Mouse (Mus musculus) stomach, embryonic 15.5 days (tissue): ENCODE data around the gene Igsf23. TPM values are rescaled to one million over a fixed set of nuclear protein-coding genes. Genes with fewer than 3 reads are reported as not detected.

Source experiments
- ATAC-seq: fragments of 200-750 bp; cut with Nextera tagmentation; 2 replicates; pipeline ENCODE4 v1.8.0; 2017; ENCODE audit warnings: low read depth, moderate number of reproducible peaks, moderate TSS enrichment; ENCODE audit not compliant: insufficient read depth, low FRiP score
- H3K27ac ChIP-seq: fragments of 300-500 bp; sonication (generic); 2 replicates; pipeline ENCODE4 v1.5.1; 2015; ENCODE audit warnings: mild to moderate bottlenecking, inconsistent platforms
- H3K27me3 ChIP-seq: fragments of 300-500 bp; sonication (generic); replicated peaks from 2 replicates; pipeline ENCODE4 v1.6.1; 2015; ENCODE audit warnings: inconsistent platforms
- H3K36me3 ChIP-seq: fragments of 300-500 bp; sonication (generic); 2 replicates; pipeline ENCODE4 v1.6.1; 2015; ENCODE audit warnings: inconsistent platforms
- H3K4me1 ChIP-seq: fragments of 300-500 bp; sonication (generic); 2 replicates; pipeline ENCODE4 v1.6.1; 2015; ENCODE audit warnings: inconsistent platforms
- H3K4me2 ChIP-seq: fragments of 300-500 bp; sonication (generic); 2 replicates; pipeline ENCODE4 v1.6.1; 2015; ENCODE audit warnings: mild to moderate bottlenecking, inconsistent platforms
- H3K4me3 ChIP-seq: fragments of 300-500 bp; sonication (generic); replicated peaks from 2 replicates; pipeline ENCODE4 v1.5.1; 2015; ENCODE audit warnings: inconsistent platforms
- H3K9ac ChIP-seq: fragments of 300-500 bp; sonication (generic); 2 replicates; pipeline ENCODE4 v1.6.1; 2015; ENCODE audit warnings: inconsistent platforms
- H3K9me3 ChIP-seq: fragments of 300-500 bp; sonication (generic); 2 replicates; pipeline ENCODE4 v1.6.1; 2016; ENCODE audit warnings: inconsistent platforms
- WGBS: fragments of 180-500 bp; shearing (Covaris S2); methylation state at CpG from one replicate; pipeline ENCODE4 v1.1.7; 2015; 5-methylcytosine and 5-hydroxymethylcytosine counted together
- polyA plus RNA-seq: library from polyadenylated mRNA; unstranded; fragments of >200 nt; fragmentation: Nextera tagmentation; extraction: Ambion mirVana; gene quantifications from 2 replicates; pipeline ENCODE4 v1.2.1, GENCODE M21; 2015

Igsf23 gene
- polyA plus RNA-seq, 1 experiment from 2014 or later: 2.7 TPM

GRCm38 (mm10) chr7:19952320-19952986, 1.9 kb upstream of the Igsf23 start:
- no peak; the same call in 1 of the 2 replicates for ATAC-seq
- H3K4me1 ChIP-seq: peaks cover 8% of the 10 kb centered on the region; the same call in 1 of the 2 replicates
- WGBS: 50% methylated on average over 10 of the region's 10 CpGs
- H3K4me3 ChIP-seq: no peak overlapping the region
- H3K9me3 ChIP-seq: no peaks in the 10 kb centered on the region
- H3K36me3 ChIP-seq: no peaks in the 10 kb centered on the region
- H3K9ac ChIP-seq: no peak overlapping the region
- no peaks in the 10 kb centered on the region for H3K27me3 ChIP-seq
- no peak overlapping the region for H3K27ac ChIP-seq
- no peak overlapping the region for H3K4me2 ChIP-seq

DNA sequence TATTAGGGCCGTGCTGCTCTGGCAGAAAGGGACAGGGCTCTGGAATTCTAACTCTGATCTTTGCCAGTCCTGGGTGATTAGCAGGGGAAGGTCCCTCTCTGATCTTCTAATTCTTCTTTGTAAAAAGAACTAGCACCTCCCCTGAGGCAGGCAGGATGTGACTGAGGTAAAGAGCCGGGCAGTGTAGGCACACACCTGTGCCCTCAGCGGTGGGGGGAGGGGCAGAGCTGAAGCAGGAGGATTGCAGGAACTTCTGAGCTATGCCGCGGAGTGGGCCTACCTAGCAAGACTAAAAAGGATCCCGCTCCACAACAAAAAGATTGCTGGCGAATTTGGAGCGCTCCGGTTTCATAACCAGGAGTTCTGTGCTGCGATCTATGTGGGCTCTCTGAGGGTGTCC, 560 bp downstream of the Igsf23 start:
- H3K36me3 ChIP-seq: no peaks in the 10 kb centered on the region
- peak overlapping the region; percentile 22; the same call in 1 of the 2 replicates for H3K4me2 ChIP-seq
- no peak overlapping the region for H3K4me3 ChIP-seq
- H3K9ac ChIP-seq: no peak overlapping the region
- H3K27me3 ChIP-seq: no peaks in the 10 kb centered on the region
- ATAC-seq: no peak
- no peak overlapping the region for H3K27ac ChIP-seq
- no peaks in the 10 kb centered on the region for H3K9me3 ChIP-seq
- peaks cover 8% of the 10 kb centered on the region; the same call in 1 of the 2 replicates for H3K4me1 ChIP-seq
- 59% methylated on average over 10 of the region's 10 CpGs for WGBS

DNA sequence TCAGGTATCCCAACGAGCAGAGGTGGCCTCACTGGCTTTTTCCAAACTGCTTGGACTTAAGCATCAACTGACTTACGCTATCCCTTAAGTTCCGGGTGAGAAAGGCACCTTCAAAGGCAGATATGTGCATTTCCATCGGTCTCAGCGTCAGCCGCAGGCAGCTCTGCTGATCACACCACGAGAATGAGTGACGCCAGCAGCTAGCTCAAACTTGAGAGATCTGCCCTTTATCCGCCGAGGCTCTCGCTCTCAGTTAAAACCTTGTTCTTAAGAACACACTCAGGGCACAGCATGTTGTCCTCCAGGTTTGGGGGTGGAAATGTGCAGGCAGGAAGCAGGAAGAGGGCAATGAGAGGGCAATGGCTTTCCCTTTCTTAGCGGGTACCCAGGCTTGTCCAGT, 1.6 kb downstream of the Igsf23 start:
- Histone ChIP-seq H3K4me3 (no peak overlapping the region), H3K4me1 (peaks cover 8% of the 10 kb centered on the region; the same call in 1 of the 2 replicates), H3K9me3 (no peaks in the 10 kb centered on the region), H3K27me3 (no peaks in the 10 kb centered on the region), H3K36me3 (no peaks in the 10 kb centered on the region), H3K27ac (no peak overlapping the region), H3K9ac (no peak overlapping the region), H3K4me2 (no peak overlapping the region)
- no peak for ATAC-seq
- WGBS: 80% methylated on average over 12 of the region's 12 CpGs

- Histone ChIP-seq H3K27me3 (no peaks in the 10 kb centered on the region), H3K4me3 (no peak overlapping the region), H3K9me3 (no peaks in the 10 kb centered on the region), H3K9ac (no peak overlapping the region), H3K27ac (no peak overlapping the region), H3K36me3 (no peaks in the 10 kb centered on the region), H3K4me1 (no peaks in the 10 kb centered on the region), H3K4me2 (no peak overlapping the region)
- ATAC-seq: no peak
- 76% methylated on average over 13 of the region's 13 CpGs for WGBS
Measured at GRCm38 (mm10) chr7:19945821-19946515, 4.6 kb downstream of the Igsf23 start.

GRCm38 (mm10) chr7:19945201-19945600, 5.4 kb downstream of the Igsf23 start:
- H3K27ac ChIP-seq: no peak overlapping the region
- no peak overlapping the region for H3K4me2 ChIP-seq
- WGBS: 89% methylated on average over 5 of the region's 5 CpGs
- no peaks in the 10 kb centered on the region for H3K9me3 ChIP-seq
- ATAC-seq: no peak
- H3K36me3 ChIP-seq: no peaks in the 10 kb centered on the region
- H3K4me1 ChIP-seq: no peaks in the 10 kb centered on the region
- no peak overlapping the region for H3K4me3 ChIP-seq
- no peak overlapping the region for H3K9ac ChIP-seq
- no peaks in the 10 kb centered on the region for H3K27me3 ChIP-seq

DNA sequence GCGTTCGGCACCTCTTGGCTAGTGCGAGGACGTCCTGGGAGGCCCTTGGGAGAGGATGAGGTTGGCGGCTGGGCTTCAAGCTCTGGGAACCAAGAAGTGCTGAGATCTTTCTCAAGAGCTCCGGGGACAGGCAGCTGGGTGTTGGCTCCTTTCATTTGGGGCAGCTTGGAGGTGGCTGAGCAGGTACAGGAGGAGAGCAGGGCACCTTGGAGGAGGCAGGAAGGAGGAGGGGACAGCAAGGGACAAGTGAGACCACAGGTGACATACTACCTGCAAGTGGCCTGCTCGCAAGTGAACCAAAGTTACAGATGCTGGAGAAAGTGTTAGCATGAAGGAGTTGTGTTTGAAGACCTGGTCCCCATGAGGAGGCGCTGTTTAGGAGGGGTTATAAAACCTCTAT, 5.8 kb downstream of the Igsf23 start:
- no peaks in the 10 kb centered on the region for H3K27me3 ChIP-seq
- WGBS: 90% methylated on average over 8 of the region's 8 CpGs
- H3K9me3 ChIP-seq: no peaks in the 10 kb centered on the region
- no peak overlapping the region for H3K4me2 ChIP-seq
- H3K36me3 ChIP-seq: no peaks in the 10 kb centered on the region
- peaks cover 2% of the 10 kb centered on the region; the same call in 1 of the 2 replicates for H3K4me1 ChIP-seq
- no peak overlapping the region for H3K27ac ChIP-seq
- H3K4me3 ChIP-seq: no peak overlapping the region
- H3K9ac ChIP-seq: no peak overlapping the region
- ATAC-seq: no peak

GRCm38 (mm10) chr7:19940256-19940655, 10.3 kb downstream of the Igsf23 start:
- 16% methylated on average over 5 of the region's 6 CpGs for WGBS
- Histone ChIP-seq H3K4me3 (no peak overlapping the region), H3K4me2 (no peak overlapping the region), H3K27me3 (no peaks in the 10 kb centered on the region), H3K27ac (peak overlapping the region; percentile 23; the same call in 1 of the 2 replicates), H3K4me1 (peaks cover 4% of the 10 kb centered on the region; the same call in 1 of the 2 replicates), H3K9me3 (no peaks in the 10 kb centered on the region), H3K9ac (no peak overlapping the region), H3K36me3 (no peaks in the 10 kb centered on the region)
- no peak for ATAC-seq

- no peaks in the 10 kb centered on the region for H3K36me3 ChIP-seq
- H3K27ac ChIP-seq: 0 out of 2 replicates have a peak overlapping the region, but pooled peaks have one; percentile 48
- peaks cover 4% of the 10 kb centered on the region; the same call in 1 of the 2 replicates for H3K4me1 ChIP-seq
- no peaks in the 10 kb centered on the region for H3K9me3 ChIP-seq
- peak; percentile 65; the same call in 1 of the 2 replicates for ATAC-seq
- no peak overlapping the region for H3K9ac ChIP-seq
- no peaks in the 10 kb centered on the region for H3K27me3 ChIP-seq
- no peak overlapping the region for H3K4me3 ChIP-seq
- 43% methylated on average over 11 of the region's 12 CpGs for WGBS
- no peak overlapping the region for H3K4me2 ChIP-seq
Measured at GRCm38 (mm10) chr7:19939555-19940235, 10.9 kb downstream of the Igsf23 start.

DNA sequence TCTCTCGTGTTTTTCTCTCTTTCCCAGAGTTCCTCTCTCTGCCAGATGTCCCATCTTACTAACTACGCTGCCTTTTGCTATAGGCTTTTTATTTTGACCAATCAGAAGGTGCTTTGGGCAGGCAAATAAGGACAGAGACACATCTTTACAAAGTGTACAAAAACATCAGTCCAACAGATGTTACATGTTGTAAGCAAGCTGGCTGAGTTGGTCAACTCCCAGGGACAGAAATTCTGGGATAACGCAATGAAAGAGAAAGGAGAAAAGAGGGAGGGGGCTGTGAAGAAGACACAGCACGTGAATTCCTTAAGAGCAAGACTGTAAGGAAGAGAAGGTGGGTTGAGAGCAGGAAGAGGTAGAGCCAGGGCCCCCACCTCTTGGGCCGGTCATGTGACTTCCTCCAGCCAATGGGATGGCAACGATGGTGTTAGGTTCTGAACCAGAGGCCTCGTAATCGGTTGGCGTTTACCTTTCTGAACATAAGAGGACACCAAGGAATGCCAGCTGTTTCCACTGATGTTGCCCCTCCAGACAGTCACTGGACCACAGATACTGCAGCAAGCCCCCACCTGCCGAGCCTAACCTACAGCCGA, 13.2 kb downstream of the Igsf23 start:
- ATAC-seq: no peak
- no peaks in the 10 kb centered on the region for H3K9me3 ChIP-seq
- no peak overlapping the region for H3K4me2 ChIP-seq
- no peaks in the 10 kb centered on the region for H3K27me3 ChIP-seq
- no peak overlapping the region for H3K27ac ChIP-seq
- no peak overlapping the region for H3K9ac ChIP-seq
- H3K4me1 ChIP-seq: peaks cover 13% of the 10 kb centered on the region
- H3K4me3 ChIP-seq: no peak overlapping the region
- no peaks in the 10 kb centered on the region for H3K36me3 ChIP-seq
- 67% methylated on average over 11 of the region's 11 CpGs for WGBS

DNA sequence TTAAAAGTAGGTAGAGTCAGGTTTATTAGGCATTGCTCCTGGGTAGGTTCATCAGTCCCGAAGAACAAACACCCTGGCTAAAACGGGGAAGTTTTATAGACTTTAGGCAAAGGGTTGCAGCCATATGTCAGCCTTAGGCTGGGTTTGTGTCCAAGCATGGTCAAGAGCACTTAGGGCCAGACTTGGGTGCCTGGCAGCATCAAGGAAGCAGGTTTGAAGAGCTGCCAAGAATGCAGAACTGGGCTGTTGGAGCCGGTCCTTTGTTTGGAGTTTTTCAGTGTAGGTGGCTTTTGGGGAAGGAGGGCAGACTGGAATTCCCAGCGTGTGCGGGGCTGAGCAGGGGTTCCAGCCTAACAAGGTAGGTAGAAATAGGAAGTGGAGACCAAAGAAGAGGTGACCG, 14.6 kb downstream of the Igsf23 start:
- H3K27ac ChIP-seq: no peak overlapping the region

GRCm38 (mm10) chr7:19935171-19935751, 15.3 kb downstream of the Igsf23 start:
- H3K9me3 ChIP-seq: no peaks in the 10 kb centered on the region
- H3K4me1 ChIP-seq: peaks cover 14% of the 10 kb centered on the region
- no peaks in the 10 kb centered on the region for H3K36me3 ChIP-seq
- H3K9ac ChIP-seq: no peak overlapping the region
- H3K4me2 ChIP-seq: no peak overlapping the region
- H3K27me3 ChIP-seq: no peaks in the 10 kb centered on the region
- 0 out of 2 replicates have a peak overlapping the region, but pooled peaks have one; percentile 21 for H3K27ac ChIP-seq
- no peak for ATAC-seq
- H3K4me3 ChIP-seq: no peak overlapping the region
- WGBS: 65% methylated on average over 20 of the region's 20 CpGs

More for the DNA sequence above, 14.6 kb downstream of the Igsf23 start:
- no peaks in the 10 kb centered on the region for H3K36me3 ChIP-seq
- H3K4me1 ChIP-seq: peaks cover 14% of the 10 kb centered on the region
- ATAC-seq: no peak
- H3K4me3 ChIP-seq: no peak overlapping the region
- H3K27me3 ChIP-seq: no peaks in the 10 kb centered on the region
- WGBS: 58% methylated on average over 6 of the region's 6 CpGs
- H3K4me2 ChIP-seq: no peak overlapping the region
- no peaks in the 10 kb centered on the region for H3K9me3 ChIP-seq
- H3K9ac ChIP-seq: no peak overlapping the region
